Mouse (Mus musculus) ovary, adult 2 months (tissue): Measurements from ENCODE around the gene Zfp811. TPM values are rescaled to one million over a fixed set of nuclear protein-coding genes. Genes with fewer than 3 reads are reported as not detected.

Experiments
- polyA plus RNA-seq: library from polyadenylated mRNA; depleted of rRNA; stranded (reverse); fragments of >200 nt; gene quantifications from 2 replicates; pipeline ENCODE4 v1.2.3, GENCODE M21; 2012; rRNA removed

The Zfp811 gene
- 0.09 and 0.18 TPM in 2 replicates for polyA plus RNA-seq

GRCm38 (mm10) chr17:32809544-32810374 is at the start of gene Zfp811:
TSS of gene Zfp811 (minus strand) at chr17:32809931.

GRCm38 (mm10) chr17:32829540-32830417 is 20.0 kb upstream of the Zfp811 start, which contains the start of gene Zfp799:
TSS of gene Zfp799 (minus strand) at chr17:32830261.

GRCm38 (mm10) chr17:32788094-32788559 is 21.6 kb downstream of the Zfp811 start, which contains the start of gene Zfp871:
TSS of gene Zfp871 (minus strand) at chr17:32788287.

Other genes with a start within 250 kb of the Zfp811 start
- not detected in 2 replicates for gene Cyp4f37, start 188.6 kb downstream of the Zfp811 start, polyA plus RNA-seq
- 0.16 and 0.28 TPM in 2 replicates for gene Cyp4f40, start 151.0 kb downstream of the Zfp811 start, polyA plus RNA-seq
- gene Cyp4f15, start 124.3 kb downstream of the Zfp811 start, polyA plus RNA-seq: 3.6 and 3.8 TPM in 2 replicates
- gene Zfp871, start 21.6 kb downstream of the Zfp811 start, polyA plus RNA-seq: 10.1 and 11.7 TPM in 2 replicates
- gene Zfp799, start 20.3 kb upstream of the Zfp811 start, polyA plus RNA-seq: 9.9 and 13.9 TPM in 2 replicates
- gene Zfp870, start 81.7 kb upstream of the Zfp811 start, polyA plus RNA-seq: 0.60 and 0.73 TPM in 2 replicates
- gene Cyp4f14, start 107.4 kb upstream of the Zfp811 start, polyA plus RNA-seq: 4.8 and 5.3 TPM in 2 replicates
- 48.1 and 55.6 TPM in 2 replicates for gene Cyp4f13, start 137.5 kb upstream of the Zfp811 start, polyA plus RNA-seq
- 0.38 and 0.77 TPM in 2 replicates for gene Zfp472, start 155.9 kb upstream of the Zfp811 start, polyA plus RNA-seq
- 1.9 and 2.7 TPM in 2 replicates for gene Zfp952, start 183.2 kb upstream of the Zfp811 start, polyA plus RNA-seq
- gene Zfp763, start 223.5 kb upstream of the Zfp811 start, polyA plus RNA-seq: 0.62 and 0.69 TPM in 2 replicates